Mouse (Mus musculus): ENCODE results near the gene P3h4.

DNA sequence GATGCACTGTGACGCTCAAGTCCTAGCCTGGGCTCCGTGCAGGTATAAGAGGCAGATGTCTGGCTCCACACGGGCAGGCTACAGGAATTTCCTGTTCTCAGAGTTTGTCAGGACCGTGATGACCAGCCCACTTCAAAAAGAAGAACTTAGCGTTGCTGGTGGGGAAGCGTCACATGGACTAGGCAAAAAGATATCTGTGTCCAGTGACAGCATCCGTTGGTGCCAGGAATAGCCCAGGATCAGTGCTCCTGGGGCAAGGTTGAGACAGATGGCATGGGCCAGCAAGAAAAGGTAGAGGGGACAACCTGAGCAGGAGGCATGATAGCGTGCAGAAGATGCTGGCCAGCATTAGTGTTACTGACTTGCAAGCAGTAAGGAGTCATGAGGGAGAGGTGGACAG, 44.8 kb downstream of the P3h4 start:
- TF ChIP-seq POLR2A (IDR thresholded peaks at IDR 0.05; ENCODE audit: insufficient read depth, low read length), result no peak
- TF ChIP-seq CTCF (IDR thresholded peaks at IDR 0.05; ENCODE audit: low read depth, low read length), result no peak
- no peak for TF ChIP-seq EP300 (IDR thresholded peaks at IDR 0.05; ENCODE audit: insufficient read depth, low read depth, low read length)
